In the genomic region with DNA sequence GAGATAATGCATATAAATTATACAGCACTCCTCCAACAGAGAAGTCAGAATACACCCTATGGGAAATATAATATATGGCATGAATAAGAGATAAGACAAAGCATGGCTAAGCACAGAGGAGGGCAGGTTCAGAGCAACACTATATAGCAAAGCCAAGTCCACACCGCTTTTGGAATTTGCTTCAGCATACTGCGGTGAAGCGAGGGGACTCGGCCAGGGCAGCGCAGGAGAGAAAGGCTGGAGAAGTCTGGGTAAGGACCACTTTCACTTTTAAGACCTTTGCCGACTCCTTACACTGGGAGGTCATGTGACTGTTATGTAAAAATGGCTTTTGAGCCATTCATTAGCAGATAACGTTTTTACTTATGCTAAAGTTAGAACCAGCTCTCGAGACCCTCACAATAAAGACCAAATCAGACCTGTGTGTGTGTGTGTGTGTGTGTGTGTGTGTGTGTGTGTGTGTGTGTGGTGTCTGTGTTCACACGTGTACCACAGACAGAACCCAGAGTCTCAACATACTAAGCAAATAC, we compare ENCODE assay signal across 18 mouse cellular contexts. TPM values are rescaled to one million over a fixed set of nuclear protein-coding genes. Genes with fewer than 3 reads are reported as not detected.
DNase-seq lines count a peak whose midpoint lies in the region; ATAC-seq lines count a peak whose summit lies in the region.
"Had no signal": no experiment of that assay in that cellular context is flagged by ENCODE, and none has a peak within 500 bp of the region (broad histone marks: within the 10 kb centered on the region; RNA-seq: fewer than 3 reads in every experiment).

No protein-coding gene starts in this region.

- H3K9me3 ChIP-seq in megakaryocyte, embryonic 14.5 days, result no peaks in the 10 kb centered on the region
- H3K9me3 ChIP-seq: embryonic facial prominence, embryonic 10.5 days; hindbrain, embryonic 13.5 days; limb, embryonic 15.5 days; midbrain, embryonic 12.5 days; neural tube, embryonic 13.5 days had no signal

- ATAC-seq in CD4-positive, CD25-positive, alpha-beta regulatory T cell, adult 4 months, result no peak
- no peak for ATAC-seq in megakaryocyte, adult 5-6 weeks (ENCODE audit: poor library complexity, severe bottlenecking)
- ATAC-seq: forebrain, embryonic 14.5 days had no signal

- peaks cover 54% of the 10 kb centered on the region for H3K4me1 ChIP-seq in megakaryocyte, embryonic 14.5 days

- peaks cover 18% of the 10 kb centered on the region for H3K27me3 ChIP-seq in megakaryocyte, embryonic 14.5 days (replicated peaks)
- H3K27me3 ChIP-seq: hindbrain, embryonic 13.5 days; limb, embryonic 15.5 days; midbrain, embryonic 12.5 days; neural tube, embryonic 13.5 days had no signal

- H3K4me3 ChIP-seq in megakaryocyte, embryonic 14.5 days (replicated peaks), result peak overlapping the region; percentile 93

- H3K36me3 ChIP-seq in megakaryocyte, embryonic 14.5 days (replicated peaks; ENCODE audit: low read length), result no peaks in the 10 kb centered on the region
- H3K36me3 ChIP-seq: limb, embryonic 15.5 days; midbrain, embryonic 12.5 days had no signal

- peak; percentile 35 for DNase-seq in CD4-positive, CD25-positive, alpha-beta regulatory T cell, adult 2 months (ENCODE audit: low read depth, low spot score)
- DNase-seq in c-Kit-positive CD71-positive TER-119-positive erythroid progenitor cells, embryonic 14.5 days (ENCODE audit: low spot score), result peak; percentile 12
- peak; percentile 35 for DNase-seq in naive thymus-derived CD4-positive, alpha-beta T cell, adult 2 months (ENCODE audit: low read depth)
- DNase-seq in yolk sac, embryonic 10.5 days (ENCODE audit: low spot score), result no peak
- no peak for DNase-seq in adrenal gland, postnatal 4 days (ENCODE audit: low spot score in 2 of 2)
- DNase-seq: adrenal gland, adult 8-10 months; cerebellum, adult 8-10 months; gastrocnemius, adult 2 months; kidney, adult 9 months had no signal

RNA-seq across cellular contexts. Expression of a gene that starts 1.3 kb away (rescaled TPM):
- 1 to 10 TPM in 1 of 2 experiments, under 1 TPM in 1; 0.91 to 2.2 TPM for polyA plus RNA-seq in CD4-positive, CD25-positive, alpha-beta regulatory T cell, adult 4 months (2017; shearing (Covaris generic))
- 0.70 TPM in 1 of 2 replicates, not detected in the other for polyA plus RNA-seq in megakaryocyte, embryonic 14.5 days (2012; ENCODE audit: insufficient read depth, low replicate concordance)
- 0.83 and 0.98 TPM in 2 replicates for total RNA-seq in megakaryocyte, adult 5-6 weeks (2015)
- 2.4 and 4.4 TPM in 2 replicates for total RNA-seq in megakaryocyte, adult 5-6 weeks (2017)
- total RNA-seq in adrenal gland, postnatal 4 days (2021), result 1 to 10 TPM; 5.7 to 6.3 TPM

RNA-seq across cellular contexts. Expression of a gene that starts 48.8 kb away (rescaled TPM):
- polyA plus RNA-seq in CD4-positive, CD25-positive, alpha-beta regulatory T cell, adult 4 months (2017; shearing (Covaris generic)), result 10 to 100 TPM; 12.8 to 19.0 TPM
- 0.40 and 0.71 TPM in 2 replicates for polyA plus RNA-seq in megakaryocyte, embryonic 14.5 days (2012; ENCODE audit: insufficient read depth, low replicate concordance)
- 16.0 and 20.7 TPM in 2 replicates for total RNA-seq in megakaryocyte, adult 5-6 weeks (2015)
- total RNA-seq in megakaryocyte, adult 5-6 weeks (2017), result 23.8 and 24.6 TPM in 2 replicates
- total RNA-seq in adrenal gland, postnatal 4 days (2021), result 10 to 100 TPM; 15.1 to 16.5 TPM

Comparison
In these comparisons a context has a peak if more than half of its experiments do, and no peak if none do; other contexts are left out.
1. DNase-seq: peak in CD4-positive, CD25-positive, alpha-beta regulatory T cell, adult 2 months (single experiment), c-Kit-positive CD71-positive TER-119-positive erythroid progenitor cells, embryonic 14.5 days (single experiment) and naive thymus-derived CD4-positive, alpha-beta T cell, adult 2 months (single experiment); none in yolk sac, embryonic 10.5 days (single experiment) and adrenal gland, postnatal 4 days (0 of 2).